Mouse (Mus musculus): Measurements from ENCODE around the gene Nrap. TPM values are rescaled to one million over a fixed set of nuclear protein-coding genes. Genes with fewer than 3 reads are reported as not detected.

Gene Nrap
- polyA plus RNA-seq, 1 experiment from 2014 or later = 0.41 TPM

GRCm38 (mm10) chr19:56387726-56388302 lies 2.0 kb downstream of the Nrap start:
- Histone ChIP-seq H3K4me3 (ENCODE audit: low read depth, low read length) (no peak overlapping the region), H3K36me3 (ENCODE audit: control insufficient read depth, insufficient read depth, low read length) (no peaks in the 10 kb centered on the region), H3K27me3 (ENCODE audit: control insufficient read depth, insufficient read depth, low read length) (no peaks in the 10 kb centered on the region), H3K27ac (replicated peaks) (no peak overlapping the region), H3K4me1 (replicated peaks; ENCODE audit: control insufficient read depth, insufficient read depth) (no peaks in the 10 kb centered on the region), H3K9ac (ENCODE audit: low read length) (no peak overlapping the region), H3K9me3 (ENCODE audit: control insufficient read depth, low read length) (no peaks in the 10 kb centered on the region), H3K4me2 (replicated peaks; ENCODE audit: low read depth) (no peak overlapping the region)
- TF ChIP-seq CTCF (IDR thresholded peaks at IDR 0.05; ENCODE audit: low read depth) (no peak), EP300 (optimal IDR thresholded peaks at IDR 0.05) (no peak)
- DNase-seq (ENCODE audit: low spot score) = no peak
- 74% methylated on average over 4 of the region's 4 CpGs for WGBS
- ATAC-seq (ENCODE audit: low FRiP score, low TSS enrichment) = no peak

- ATAC-seq (ENCODE audit: low FRiP score, low TSS enrichment) = no peak
- Histone ChIP-seq H3K4me3 (ENCODE audit: low read depth, low read length) (no peak overlapping the region), H3K9ac (ENCODE audit: low read length) (no peak overlapping the region), H3K4me1 (replicated peaks; ENCODE audit: control insufficient read depth, insufficient read depth) (no peaks in the 10 kb centered on the region), H3K36me3 (ENCODE audit: control insufficient read depth, insufficient read depth, low read length) (no peaks in the 10 kb centered on the region), H3K27ac (replicated peaks) (no peak overlapping the region), H3K4me2 (replicated peaks; ENCODE audit: low read depth) (no peak overlapping the region), H3K27me3 (ENCODE audit: control insufficient read depth, insufficient read depth, low read length) (no peaks in the 10 kb centered on the region), H3K9me3 (ENCODE audit: control insufficient read depth, low read length) (no peaks in the 10 kb centered on the region)
- no peak for TF ChIP-seq CTCF (IDR thresholded peaks at IDR 0.05; ENCODE audit: low read depth)
- TF ChIP-seq EP300 (optimal IDR thresholded peaks at IDR 0.05) = no peak
- WGBS = 91% methylated on average over 10 of the region's 10 CpGs
- no peak for DNase-seq (ENCODE audit: low spot score)
Observed at GRCm38 (mm10) chr19:56386095-56386494, 3.7 kb downstream of the Nrap start.

DNA sequence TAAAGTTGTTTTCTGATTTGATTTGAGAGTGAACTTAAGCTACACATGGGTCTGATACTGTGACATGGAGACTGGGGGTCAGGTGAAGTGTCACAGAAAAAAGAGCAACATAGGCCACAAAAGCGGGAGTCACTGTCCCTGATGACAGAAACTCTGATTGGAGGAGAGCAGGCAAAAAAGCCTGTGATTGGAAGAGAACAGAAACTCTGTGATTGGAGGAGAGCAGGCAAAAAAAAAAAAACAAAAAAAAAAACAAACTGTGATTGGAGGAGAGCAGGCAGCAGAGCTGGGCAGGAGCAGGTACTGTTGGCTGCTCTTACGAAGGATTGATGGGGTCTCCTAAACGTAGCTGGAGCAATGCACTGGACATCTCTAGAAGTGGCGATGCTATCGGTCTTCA lies 4.3 kb downstream of the Nrap start:
- no peak overlapping the region for H3K4me2 ChIP-seq (replicated peaks; ENCODE audit: low read depth)
- no peaks in the 10 kb centered on the region for H3K36me3 ChIP-seq (ENCODE audit: control insufficient read depth, insufficient read depth, low read length)
- H3K9me3 ChIP-seq (ENCODE audit: control insufficient read depth, low read length) = no peaks in the 10 kb centered on the region
- H3K4me3 ChIP-seq (ENCODE audit: low read depth, low read length) = no peak overlapping the region
- TF ChIP-seq EP300 (optimal IDR thresholded peaks at IDR 0.05) (no peak), CTCF (IDR thresholded peaks at IDR 0.05; ENCODE audit: low read depth) (no peak)
- H3K27me3 ChIP-seq (ENCODE audit: control insufficient read depth, insufficient read depth, low read length) = no peaks in the 10 kb centered on the region
- ATAC-seq (ENCODE audit: low FRiP score, low TSS enrichment) (no peak), DNase-seq (ENCODE audit: low spot score) (no peak)
- no peak overlapping the region for H3K27ac ChIP-seq (replicated peaks)
- no peaks in the 10 kb centered on the region for H3K4me1 ChIP-seq (replicated peaks; ENCODE audit: control insufficient read depth, insufficient read depth)
- 88% methylated on average over 5 of the region's 5 CpGs for WGBS
- no peak overlapping the region for H3K9ac ChIP-seq (ENCODE audit: low read length)

DNA sequence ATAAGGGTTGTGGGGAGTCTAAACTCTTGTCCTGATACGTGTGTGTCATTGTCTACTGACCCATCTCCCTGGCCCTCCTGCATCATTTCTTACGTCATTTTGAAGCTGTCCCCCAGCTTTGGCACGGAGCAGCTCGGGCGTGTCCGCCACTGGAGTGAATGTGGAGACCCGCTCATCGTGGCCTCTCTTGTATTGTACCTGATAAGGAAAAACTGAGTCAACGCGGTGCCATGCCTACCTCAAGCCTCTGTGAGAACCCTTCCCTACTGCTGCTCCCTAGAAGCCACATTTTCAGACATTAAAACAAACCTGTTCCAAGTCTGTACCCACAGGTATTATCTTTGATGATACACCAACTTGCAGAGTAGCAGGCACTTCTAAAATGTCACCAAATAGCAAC lies 8.4 kb downstream of the Nrap start:
- Histone ChIP-seq H3K4me1 (replicated peaks; ENCODE audit: control insufficient read depth, insufficient read depth) (no peaks in the 10 kb centered on the region), H3K27ac (replicated peaks) (no peak overlapping the region), H3K9ac (ENCODE audit: low read length) (no peak overlapping the region), H3K4me2 (replicated peaks; ENCODE audit: low read depth) (no peak overlapping the region), H3K27me3 (ENCODE audit: control insufficient read depth, insufficient read depth, low read length) (no peaks in the 10 kb centered on the region), H3K9me3 (ENCODE audit: control insufficient read depth, low read length) (no peaks in the 10 kb centered on the region), H3K4me3 (ENCODE audit: low read depth, low read length) (no peak overlapping the region), H3K36me3 (ENCODE audit: control insufficient read depth, insufficient read depth, low read length) (no peaks in the 10 kb centered on the region)
- TF ChIP-seq CTCF (IDR thresholded peaks at IDR 0.05; ENCODE audit: low read depth) (no peak), EP300 (optimal IDR thresholded peaks at IDR 0.05) (no peak)
- WGBS = 72% methylated on average over 10 of the region's 10 CpGs
- DNase-seq (ENCODE audit: low spot score) = no peak
- no peak for ATAC-seq (ENCODE audit: low FRiP score, low TSS enrichment)

GRCm38 (mm10) chr19:56380341-56380740 lies 9.5 kb downstream of the Nrap start:
- ATAC-seq (ENCODE audit: low FRiP score, low TSS enrichment) = no peak
- Histone ChIP-seq H3K27me3 (ENCODE audit: control insufficient read depth, insufficient read depth, low read length) (no peaks in the 10 kb centered on the region), H3K9ac (ENCODE audit: low read length) (no peak overlapping the region), H3K4me2 (replicated peaks; ENCODE audit: low read depth) (no peak overlapping the region), H3K9me3 (ENCODE audit: control insufficient read depth, low read length) (no peaks in the 10 kb centered on the region), H3K4me3 (ENCODE audit: low read depth, low read length) (no peak overlapping the region), H3K36me3 (ENCODE audit: control insufficient read depth, insufficient read depth, low read length) (no peaks in the 10 kb centered on the region), H3K27ac (replicated peaks) (no peak overlapping the region), H3K4me1 (replicated peaks; ENCODE audit: control insufficient read depth, insufficient read depth) (no peaks in the 10 kb centered on the region)
- 77% methylated on average over 7 of the region's 7 CpGs for WGBS
- DNase-seq (ENCODE audit: low spot score) = no peak
- TF ChIP-seq EP300 (optimal IDR thresholded peaks at IDR 0.05) (no peak), CTCF (IDR thresholded peaks at IDR 0.05; ENCODE audit: low read depth) (no peak)

DNA sequence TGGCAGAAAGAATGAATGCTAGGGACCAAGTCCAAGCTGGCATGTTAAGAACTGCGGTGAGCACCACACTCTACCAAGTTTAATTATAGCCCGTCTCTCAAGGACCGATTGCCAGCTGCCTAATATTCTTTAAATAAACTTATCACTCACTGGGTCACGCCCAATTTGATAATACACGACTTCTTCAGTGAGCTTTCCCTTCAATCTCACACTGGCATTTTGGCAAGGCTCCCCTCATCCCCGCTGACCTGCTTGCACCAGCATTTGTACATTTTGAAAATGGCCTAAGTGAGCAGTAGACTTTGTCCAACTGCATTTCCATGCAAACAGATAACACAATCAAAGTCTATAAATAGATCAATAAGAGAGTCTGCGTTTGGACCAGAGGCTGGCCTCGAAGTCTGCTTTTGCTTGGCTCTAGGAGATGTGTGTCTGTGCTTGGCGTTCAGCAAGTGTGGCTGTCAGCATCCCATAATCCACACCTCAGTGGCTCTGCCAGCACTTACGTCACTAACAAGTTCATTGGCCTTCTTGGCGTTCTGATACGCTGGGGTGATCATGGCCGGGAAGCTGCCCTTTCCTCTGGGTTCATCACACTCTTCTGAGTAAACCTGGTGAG lies 11.2 kb downstream of the Nrap start:
- H3K4me2 ChIP-seq (replicated peaks; ENCODE audit: low read depth) = no peak overlapping the region
- no peak overlapping the region for H3K27ac ChIP-seq (replicated peaks)
- TF ChIP-seq EP300 (optimal IDR thresholded peaks at IDR 0.05) = no peak
- no peak for TF ChIP-seq CTCF (IDR thresholded peaks at IDR 0.05; ENCODE audit: low read depth)
- no peaks in the 10 kb centered on the region for H3K36me3 ChIP-seq (ENCODE audit: control insufficient read depth, insufficient read depth, low read length)
- H3K9me3 ChIP-seq (ENCODE audit: control insufficient read depth, low read length) = no peaks in the 10 kb centered on the region
- ATAC-seq (ENCODE audit: low FRiP score, low TSS enrichment) (no peak), DNase-seq (ENCODE audit: low spot score) (no peak)
- H3K9ac ChIP-seq (ENCODE audit: low read length) = no peak overlapping the region
- 65% methylated on average over 13 of the region's 13 CpGs for WGBS
- no peaks in the 10 kb centered on the region for H3K27me3 ChIP-seq (ENCODE audit: control insufficient read depth, insufficient read depth, low read length)
- no peak overlapping the region for H3K4me3 ChIP-seq (ENCODE audit: low read depth, low read length)
- H3K4me1 ChIP-seq (replicated peaks; ENCODE audit: control insufficient read depth, insufficient read depth) = no peaks in the 10 kb centered on the region

Data from stomach, postnatal 0 days (tissue).